Mouse (Mus musculus): ENCODE measurements around the gene Cdk9. TPM values are rescaled to one million over a fixed set of nuclear protein-coding genes. Genes with fewer than 3 reads are reported as not detected.

Cdk9 gene
- polyA plus RNA-seq, 1 experiment, result 192 TPM

DNA sequence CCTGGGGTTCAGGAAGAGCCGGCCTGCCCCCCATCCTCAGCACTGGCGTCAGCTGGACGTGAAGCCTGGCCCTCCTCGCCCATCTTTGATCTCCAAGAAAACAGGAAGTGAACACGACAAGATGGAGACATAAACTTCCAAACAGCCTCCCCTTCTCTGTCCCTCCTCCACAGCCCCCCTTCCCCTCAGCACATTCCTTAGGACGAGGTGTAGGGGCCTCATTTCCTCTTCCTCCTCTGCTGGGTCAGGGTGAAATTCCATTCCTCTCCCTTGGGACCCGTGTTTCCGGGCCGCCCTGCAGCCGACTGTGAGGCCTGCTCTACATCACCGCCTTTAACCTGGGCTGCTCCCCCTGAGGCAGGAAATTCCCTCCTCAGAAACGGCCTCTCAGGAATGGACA, 57.0 kb downstream of the Cdk9 start:
- Histone ChIP-seq H3K4me1 (ENCODE audit: control insufficient read depth, insufficient read depth, low read length) (peaks cover 5% of the 10 kb centered on the region; the same call in 1 of the 2 replicates), H3K27ac (ENCODE audit: insufficient read depth, low read depth, low read length) (no peak overlapping the region), H3K4me3 (ENCODE audit: insufficient read depth, low read length) (no peak overlapping the region)
- TF ChIP-seq POLR2A (IDR thresholded peaks at IDR 0.05; ENCODE audit: borderline replicate concordance, low read depth, low read length) (no peak), CTCF (IDR thresholded peaks at IDR 0.05; ENCODE audit: low read depth, low read length) (no peak)

Other genes with a start within 250 kb of the Cdk9 start
- 4.7 and 5.3 TPM in 2 replicates for gene Fam102a, start 177.7 kb downstream of the Cdk9 start, polyA plus RNA-seq (2012; ENCODE audit: insufficient read depth, insufficient read length, missing spikeins)
- gene Dpm2, start 142.2 kb downstream of the Cdk9 start, polyA plus RNA-seq (2012; ENCODE audit: insufficient read depth, insufficient read length, missing spikeins), result 55.6 and 68.0 TPM in 2 replicates
- gene Pip5kl1, start 138.3 kb downstream of the Cdk9 start, polyA plus RNA-seq (2012; ENCODE audit: insufficient read depth, insufficient read length, missing spikeins), result not detected in 2 replicates
- not detected in 2 replicates for gene 9430097D07Rik, start 137.4 kb downstream of the Cdk9 start, polyA plus RNA-seq (2012; ENCODE audit: insufficient read depth, insufficient read length, missing spikeins)
- 22.0 and 26.9 TPM in 2 replicates for gene St6galnac4, start 126.0 kb downstream of the Cdk9 start, polyA plus RNA-seq (2012; ENCODE audit: insufficient read depth, insufficient read length, missing spikeins)
- gene St6galnac6, start 113.4 kb downstream of the Cdk9 start, polyA plus RNA-seq (2012; ENCODE audit: insufficient read depth, insufficient read length, missing spikeins), result 30.7 and 35.3 TPM in 2 replicates
- gene Ak1, start 91.3 kb downstream of the Cdk9 start, polyA plus RNA-seq (2012; ENCODE audit: insufficient read depth, insufficient read length, missing spikeins), result 2.5 and 4.1 TPM in 2 replicates
- 45.4 and 46.2 TPM in 2 replicates for gene Eng, start 66.5 kb downstream of the Cdk9 start, polyA plus RNA-seq (2012; ENCODE audit: insufficient read depth, insufficient read length, missing spikeins)
- 4.3 and 5.1 TPM in 2 replicates for gene Fpgs, start 8.9 kb downstream of the Cdk9 start, polyA plus RNA-seq (2012; ENCODE audit: insufficient read depth, insufficient read length, missing spikeins)
- gene Sh2d3c, start 8.0 kb upstream of the Cdk9 start, polyA plus RNA-seq (2012; ENCODE audit: insufficient read depth, insufficient read length, missing spikeins), result 19.3 and 22.0 TPM in 2 replicates
- not detected in 2 replicates for gene 6330409D20Rik, start 27.9 kb upstream of the Cdk9 start, polyA plus RNA-seq (2012; ENCODE audit: insufficient read depth, insufficient read length, missing spikeins)
- gene Tor2a, start 44.2 kb upstream of the Cdk9 start, polyA plus RNA-seq (2012; ENCODE audit: insufficient read depth, insufficient read length, missing spikeins), result 32.1 and 33.9 TPM in 2 replicates
- gene Ttc16, start 62.6 kb upstream of the Cdk9 start, polyA plus RNA-seq (2012; ENCODE audit: insufficient read depth, insufficient read length, missing spikeins), result not detected in 2 replicates
- gene Ptrh1, start 62.7 kb upstream of the Cdk9 start, polyA plus RNA-seq (2012; ENCODE audit: insufficient read depth, insufficient read length, missing spikeins), result 3.2 and 5.5 TPM in 2 replicates
- not detected in 2 replicates for gene Cfap157, start 71.4 kb upstream of the Cdk9 start, polyA plus RNA-seq (2012; ENCODE audit: insufficient read depth, insufficient read length, missing spikeins)
- gene Stxbp1, start 134.2 kb upstream of the Cdk9 start, polyA plus RNA-seq (2012; ENCODE audit: insufficient read depth, insufficient read length, missing spikeins), result 17.1 and 17.7 TPM in 2 replicates
- 78.3 and 90.1 TPM in 2 replicates for gene Fam129b, start 163.0 kb upstream of the Cdk9 start, polyA plus RNA-seq (2012; ENCODE audit: insufficient read depth, insufficient read length, missing spikeins)
- gene Rpl12, start 248.5 kb upstream of the Cdk9 start, polyA plus RNA-seq (2012; ENCODE audit: insufficient read depth, insufficient read length, missing spikeins), result 17.4 and 23.3 TPM in 2 replicates
- gene Lrsam1, start 248.5 kb upstream of the Cdk9 start, polyA plus RNA-seq (2012; ENCODE audit: insufficient read depth, insufficient read length, missing spikeins), result 12.0 and 13.2 TPM in 2 replicates